Comparison of ENCODE assay signal across 9 mouse cellular contexts in genomic region chr7:127253341-127253740, GRCm38 (mm10). TPM values are rescaled to one million over a fixed set of nuclear protein-coding genes. Genes with fewer than 3 reads are reported as not detected.
A peak's percentile ranks its signal among the peaks of the same experiment; 100 is the strongest.
DNase-seq lines count a peak whose midpoint lies in the region; ATAC-seq and TF ChIP-seq lines count a peak whose summit lies in the region.
"Had no signal": no experiment of that assay in that cellular context is flagged by ENCODE, and none has a peak within 500 bp of the region (broad histone marks: within the 10 kb centered on the region; RNA-seq: fewer than 3 reads in every experiment).

No protein-coding gene starts in this region.

- peak overlapping the region; percentile 86; the same call in 1 of the 2 replicates for H3K4me3 ChIP-seq in spleen, adult 2 months (ENCODE audit: extremely low read depth, insufficient read depth, insufficient read length)
- H3K4me3 ChIP-seq in limb, embryonic 15.5 days = peak overlapping the region; percentile 60
- peak overlapping the region; percentile 69 for H3K4me3 ChIP-seq in stomach, embryonic 16.5 days (replicated peaks; ENCODE audit: low read length)

- no peak for ATAC-seq in cerebellum, adult (ENCODE audit: insufficient number of reproducible peaks, low FRiP score, low TSS enrichment)
- no peak for ATAC-seq in limb, embryonic 15.5 days (ENCODE audit: insufficient number of reproducible peaks, low FRiP score, low TSS enrichment, low read depth)
- no peak for ATAC-seq in stomach, embryonic 16.5 days (ENCODE audit: insufficient read depth, low FRiP score)

- no peak for TF ChIP-seq CTCF in spleen, adult 2 months (IDR thresholded peaks at IDR 0.05; ENCODE audit: extremely low read depth, insufficient read depth, insufficient read length, insufficient replicate concordance)

- TF ChIP-seq POLR2A in spleen, adult 2 months (IDR thresholded peaks at IDR 0.05; ENCODE audit: low read depth, low read length) = no peak

- H3K36me3 ChIP-seq in spleen, adult 2 months (ENCODE audit: control insufficient read depth, insufficient read depth, low read length) = no peaks in the 10 kb centered on the region
- H3K36me3 ChIP-seq in limb, embryonic 15.5 days = peaks cover 38% of the 10 kb centered on the region
- no peaks in the 10 kb centered on the region for H3K36me3 ChIP-seq in stomach, embryonic 16.5 days (ENCODE audit: control insufficient read depth, insufficient read depth, low read length)

- H3K9ac ChIP-seq in limb, embryonic 15.5 days = peak overlapping the region; percentile 67; the same call in 1 of the 2 replicates
- peak overlapping the region; percentile 86 for H3K9ac ChIP-seq in stomach, embryonic 16.5 days (ENCODE audit: low read length)

- peak overlapping the region; percentile 95 for H3K4me2 ChIP-seq in limb, embryonic 15.5 days
- H3K4me2 ChIP-seq in stomach, embryonic 16.5 days (ENCODE audit: low read depth, low read length) = peak overlapping the region; percentile 97

- peak overlapping the region; percentile 82 for H3K27ac ChIP-seq in spleen, adult 2 months (ENCODE audit: insufficient read depth, low read length)
- peak overlapping the region; percentile 91 for H3K27ac ChIP-seq in limb, embryonic 15.5 days
- peak overlapping the region; percentile 86 for H3K27ac ChIP-seq in stomach, embryonic 16.5 days (ENCODE audit: low read length)
- H3K27ac ChIP-seq: macrophage had no signal

- peak; percentile 32 to 49 for DNase-seq in cerebellum, postnatal 25 days
- DNase-seq in spleen, adult 2 months (ENCODE audit: low read depth in 1 of 2, low spot score in 2 of 2) = no peak
- DNase-seq in spleen, postnatal 14 days (ENCODE audit: low spot score in 2 of 2) = no peak
- no peak for DNase-seq in adrenal gland, postnatal 4 days (ENCODE audit: low spot score in 2 of 2)
- no peak for DNase-seq in urinary bladder, postnatal 14 days (ENCODE audit: low spot score)

- no peaks in the 10 kb centered on the region for H3K9me3 ChIP-seq in limb, embryonic 15.5 days
- no peaks in the 10 kb centered on the region for H3K9me3 ChIP-seq in stomach, embryonic 16.5 days (replicated peaks; ENCODE audit: control insufficient read depth, low read length)

- H3K4me1 ChIP-seq in spleen, adult 2 months (ENCODE audit: control insufficient read depth, insufficient read depth, insufficient read length) = peaks cover 5% of the 10 kb centered on the region
- peaks cover 12% of the 10 kb centered on the region for H3K4me1 ChIP-seq in limb, embryonic 15.5 days
- peaks cover 9% of the 10 kb centered on the region for H3K4me1 ChIP-seq in stomach, embryonic 16.5 days (ENCODE audit: control insufficient read depth, insufficient read depth, low read length)

- 78% methylated on average over 6 of the region's 6 CpGs for WGBS in spleen, adult 2 months
- 66% methylated on average over 6 of the region's 6 CpGs for WGBS in limb, embryonic 15.5 days
- WGBS in stomach, embryonic 16.5 days = 74% methylated on average over 6 of the region's 6 CpGs

- no peaks in the 10 kb centered on the region for H3K27me3 ChIP-seq in spleen, adult 2 months (ENCODE audit: control insufficient read depth, insufficient read depth, low read length)
- H3K27me3 ChIP-seq in limb, embryonic 15.5 days = no peaks in the 10 kb centered on the region
- H3K27me3 ChIP-seq in stomach, embryonic 16.5 days (ENCODE audit: control insufficient read depth, insufficient read depth, low read length) = no peaks in the 10 kb centered on the region

RNA-seq across cellular contexts. Expression of gene Dctpp1, which starts 7.2 kb away (rescaled TPM):
- 30.8 and 37.5 TPM in 2 replicates for polyA plus RNA-seq in spleen, adult 2 months (2012; rRNA removed)
- 127 and 138 TPM in 2 replicates for polyA plus RNA-seq in limb, embryonic 15.5 days (2015; fragmentation: Nextera tagmentation; extraction: Ambion mirVana)
- 131 and 145 TPM in 2 replicates for polyA plus RNA-seq in stomach, embryonic 16.5 days (2015; fragmentation: Nextera tagmentation; extraction: Ambion mirVana)
- total RNA-seq in adrenal gland, postnatal 4 days (2021) = 10 to 100 TPM; 63.5 to 68.3 TPM

RNA-seq across cellular contexts. Expression of gene Zfp771, which starts 9.3 kb away (rescaled TPM):
- polyA plus RNA-seq in spleen, adult 2 months (2012; rRNA removed) = 35.6 and 68.3 TPM in 2 replicates
- polyA plus RNA-seq in limb, embryonic 15.5 days (2015; fragmentation: Nextera tagmentation; extraction: Ambion mirVana) = 69.7 and 71.7 TPM in 2 replicates
- 35.5 and 37.8 TPM in 2 replicates for polyA plus RNA-seq in stomach, embryonic 16.5 days (2015; fragmentation: Nextera tagmentation; extraction: Ambion mirVana)
- total RNA-seq in adrenal gland, postnatal 4 days (2021) = 10 to 100 TPM; 36.3 to 39.2 TPM

RNA-seq across cellular contexts. Expression of gene Sept1, which starts 20.4 kb away (rescaled TPM):
- 280 and 335 TPM in 2 replicates for polyA plus RNA-seq in spleen, adult 2 months (2012; rRNA removed)
- polyA plus RNA-seq in limb, embryonic 15.5 days (2015; fragmentation: Nextera tagmentation; extraction: Ambion mirVana) = 19.6 and 22.7 TPM in 2 replicates
- 14.7 and 15.0 TPM in 2 replicates for polyA plus RNA-seq in stomach, embryonic 16.5 days (2015; fragmentation: Nextera tagmentation; extraction: Ambion mirVana)
- 10 to 100 TPM; 12.6 to 14.5 TPM for total RNA-seq in adrenal gland, postnatal 4 days (2021)

RNA-seq across cellular contexts. Expression of gene Zfp553, which starts 20.5 kb away (rescaled TPM):
- polyA plus RNA-seq in spleen, adult 2 months (2012; rRNA removed) = 9.2 and 12.9 TPM in 2 replicates
- 37.3 and 38.4 TPM in 2 replicates for polyA plus RNA-seq in limb, embryonic 15.5 days (2015; fragmentation: Nextera tagmentation; extraction: Ambion mirVana)
- 27.1 and 28.5 TPM in 2 replicates for polyA plus RNA-seq in stomach, embryonic 16.5 days (2015; fragmentation: Nextera tagmentation; extraction: Ambion mirVana)
- 10 to 100 TPM; 18.3 to 19.3 TPM for total RNA-seq in adrenal gland, postnatal 4 days (2021)

RNA-seq across cellular contexts. Expression of gene Sephs2, which starts 20.5 kb away (rescaled TPM):
- 12.9 and 16.0 TPM in 2 replicates for polyA plus RNA-seq in spleen, adult 2 months (2012; rRNA removed)
- polyA plus RNA-seq in limb, embryonic 15.5 days (2015; fragmentation: Nextera tagmentation; extraction: Ambion mirVana) = 56.7 and 59.1 TPM in 2 replicates
- polyA plus RNA-seq in stomach, embryonic 16.5 days (2015; fragmentation: Nextera tagmentation; extraction: Ambion mirVana) = 82.2 and 94.3 TPM in 2 replicates
- 100 to 1,000 TPM in 1 of 2 experiments, 10 to 100 TPM in 1; 92.8 to 115 TPM for total RNA-seq in adrenal gland, postnatal 4 days (2021)

Comparison
In these comparisons a context has a peak if more than half of its experiments do, and no peak if none do; other contexts are left out.
1. DNase-seq: peak in cerebellum, postnatal 25 days (2 of 2); none in spleen, adult 2 months (0 of 2), spleen, postnatal 14 days (0 of 2), adrenal gland, postnatal 4 days (0 of 2) and urinary bladder, postnatal 14 days (single experiment).
2. RNA of gene Sept1, which starts 20.4 kb away (polyA plus RNA-seq): 280 to 335 TPM in spleen, adult 2 months; 19.6 to 22.7 TPM in limb, embryonic 15.5 days and 14.7 to 15.0 TPM in stomach, embryonic 16.5 days; every median in the first group is over 10 times any median in the second.
3. Peak in every context shown above with its lines, with median percentiles within 50 percentile points of each other: H3K27ac ChIP-seq and H3K4me3 ChIP-seq.